Mouse (Mus musculus) midbrain, embryonic 14.5 days (tissue): ENCODE measurements around the gene Rpp25. TPM values are rescaled to one million over a fixed set of nuclear protein-coding genes. Genes with fewer than 3 reads are reported as not detected.

Source experiments
- ATAC-seq: fragments of 200-750 bp; cut with Nextera tagmentation; 2 replicates; pipeline ENCODE4 v1.8.0; 2017; ENCODE audit warnings: moderate number of reproducible peaks, moderate library complexity; ENCODE audit not compliant: low FRiP score, low TSS enrichment
- DNase-seq: peaks from one replicate; pipeline ENCODE4 v3.0.0-alpha.2; 2015
- H3K27ac ChIP-seq: fragments of 300-500 bp; sonication (generic); replicated peaks from 2 replicates; pipeline ENCODE4 v1.5.1; 2014; ENCODE audit warnings: mild to moderate bottlenecking, low read depth, low read length, moderate library complexity
- H3K27me3 ChIP-seq: fragments of 300-500 bp; sonication (generic); 2 replicates; pipeline ENCODE4 v1.6.1; 2014; ENCODE audit warnings: low read length, control low read depth, mixed read lengths; ENCODE audit not compliant: control insufficient read depth, insufficient read depth
- H3K36me3 ChIP-seq: fragments of 300-500 bp; sonication (generic); 2 replicates; pipeline ENCODE4 v1.6.1; 2014; ENCODE audit warnings: low read length, control low read depth; ENCODE audit not compliant: control insufficient read depth, insufficient read depth
- H3K4me1 ChIP-seq: fragments of 300-500 bp; sonication (generic); 2 replicates; pipeline ENCODE4 v1.6.1; 2014; ENCODE audit warnings: mild to moderate bottlenecking, antibody characterized with exemption, low read length, control low read depth; ENCODE audit not compliant: control insufficient read depth, insufficient read depth
- H3K4me2 ChIP-seq: fragments of 300-500 bp; sonication (generic); 2 replicates; pipeline ENCODE4 v1.6.1; 2014; ENCODE audit warnings: mild to moderate bottlenecking, low read length, moderate library complexity
- H3K4me3 ChIP-seq: fragments of 300-500 bp; sonication (generic); replicated peaks from 2 replicates; pipeline ENCODE4 v1.5.1; 2014; ENCODE audit warnings: low read depth, low read length
- H3K9ac ChIP-seq: fragments of 300-500 bp; sonication (generic); replicated peaks from 2 replicates; pipeline ENCODE4 v1.6.1; 2014; ENCODE audit warnings: mild to moderate bottlenecking, low read length, moderate library complexity
- H3K9me3 ChIP-seq: fragments of 300-500 bp; sonication (generic); 2 replicates; pipeline ENCODE4 v1.6.1; 2016; ENCODE audit warnings: low read length, control low read depth, mixed read lengths; ENCODE audit not compliant: control insufficient read depth
- WGBS: fragments of 180-500 bp; shearing (Covaris S2); extraction: QIAGEN DNeasy Blood & Tissue Kit; methylation state at CpG from one replicate; pipeline ENCODE4 v1.1.7; 2014; 5-methylcytosine and 5-hydroxymethylcytosine counted together
- polyA plus RNA-seq: library from polyadenylated mRNA; unstranded; fragments of >200 nt; fragmentation: Nextera tagmentation; extraction: Ambion mirVana; gene quantifications from 2 replicates; pipeline ENCODE4 v1.2.1, GENCODE M21; 2014

Gene Rpp25
- polyA plus RNA-seq, 1 experiment from 2014 or later, result 30.7 TPM

DNA sequence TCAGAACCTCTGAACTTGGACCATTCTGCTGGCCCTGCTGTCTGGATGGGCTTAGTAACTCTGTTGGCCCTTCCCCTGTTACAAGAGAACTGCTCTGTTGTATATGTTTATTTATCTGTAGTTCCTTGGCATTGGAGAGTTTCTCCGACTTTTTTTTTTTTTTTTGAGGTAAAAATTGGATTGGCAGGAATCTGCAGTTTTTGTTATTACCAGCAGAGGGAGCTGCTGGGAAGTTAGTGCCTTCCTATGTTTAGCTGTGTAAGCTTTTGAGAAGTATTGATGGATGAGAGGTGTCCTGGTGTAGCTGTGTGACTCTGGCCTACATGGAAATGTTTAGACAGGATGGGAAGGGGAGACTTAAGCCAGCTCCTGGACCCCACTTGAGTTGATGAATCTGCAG, 37.5 kb downstream of the Rpp25 start:
- Histone ChIP-seq H3K4me1 (peaks cover 11% of the 10 kb centered on the region), H3K27me3 (no peaks in the 10 kb centered on the region), H3K9ac (no peak overlapping the region), H3K4me3 (no peak overlapping the region), H3K9me3 (no peaks in the 10 kb centered on the region), H3K4me2 (no peak overlapping the region), H3K27ac (no peak overlapping the region), H3K36me3 (peaks cover 71% of the 10 kb centered on the region)
- 8% methylated on average over 1 of the region's 1 CpGs for WGBS
- DNase-seq (peak; percentile 87), ATAC-seq (no peak)

- no peak overlapping the region for H3K27ac ChIP-seq
- H3K4me2 ChIP-seq, result no peak overlapping the region
- peaks cover 95% of the 10 kb centered on the region for H3K36me3 ChIP-seq
- no peak overlapping the region for H3K9ac ChIP-seq
- WGBS, result 83% methylated on average over 3 of the region's 3 CpGs
- H3K4me3 ChIP-seq, result no peak overlapping the region
- no peak for ATAC-seq
- H3K27me3 ChIP-seq, result no peaks in the 10 kb centered on the region
- H3K9me3 ChIP-seq, result no peaks in the 10 kb centered on the region
- no peak for DNase-seq
- 0 out of 2 replicates have a peak, but pooled peaks cover under 1% of the 10 kb centered on the region for H3K4me1 ChIP-seq
Observed at GRCm38 (mm10) chr9:57543951-57544350, 40.1 kb downstream of the Rpp25 start.

- no peak overlapping the region for H3K27ac ChIP-seq
- H3K9ac ChIP-seq, result no peak overlapping the region
- ATAC-seq, result no peak
- no peak overlapping the region for H3K4me2 ChIP-seq
- H3K27me3 ChIP-seq, result no peaks in the 10 kb centered on the region
- H3K36me3 ChIP-seq, result peaks cover 85% of the 10 kb centered on the region
- no peak for DNase-seq
- H3K9me3 ChIP-seq, result no peaks in the 10 kb centered on the region
- H3K4me1 ChIP-seq, result peaks cover 6% of the 10 kb centered on the region; the same call in 1 of the 2 replicates
- 83% methylated on average over 5 of the region's 5 CpGs for WGBS
- no peak overlapping the region for H3K4me3 ChIP-seq
Observed at GRCm38 (mm10) chr9:57547287-57547686, 43.5 kb downstream of the Rpp25 start.

DNA sequence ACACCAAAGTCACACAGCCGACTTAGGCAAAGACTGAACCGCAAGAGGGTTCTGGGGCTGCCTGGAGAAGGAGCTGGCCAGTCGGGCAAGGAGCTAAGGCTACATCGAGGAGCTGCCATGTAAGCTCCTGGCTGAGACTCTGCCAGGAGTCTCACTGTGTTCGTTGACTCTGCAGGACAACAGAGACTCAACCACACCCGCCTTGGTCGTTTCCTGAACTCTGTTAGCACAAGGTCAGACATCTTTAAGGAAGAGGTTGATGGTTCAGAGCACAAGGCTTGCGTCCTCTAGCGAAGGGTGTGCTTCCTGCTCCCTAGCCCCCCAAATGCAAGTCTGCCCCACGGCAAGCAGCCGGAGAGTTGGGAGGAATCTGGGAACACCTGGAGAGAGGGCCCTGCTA, 44.0 kb downstream of the Rpp25 start:
- H3K36me3 ChIP-seq, result peaks cover 79% of the 10 kb centered on the region
- WGBS, result 94% methylated on average over 11 of the region's 11 CpGs

GRCm38 (mm10) chr9:57549186-57549585, 45.4 kb downstream of the Rpp25 start:
- Histone ChIP-seq H3K4me1 (peaks cover 6% of the 10 kb centered on the region; the same call in 1 of the 2 replicates), H3K9me3 (no peaks in the 10 kb centered on the region), H3K36me3 (peaks cover 66% of the 10 kb centered on the region), H3K4me2 (no peak overlapping the region), H3K9ac (no peak overlapping the region), H3K27me3 (no peaks in the 10 kb centered on the region), H3K27ac (no peak overlapping the region), H3K4me3 (no peak overlapping the region)
- WGBS, result 97% methylated on average over 4 of the region's 4 CpGs
- DNase-seq, result no peak
- ATAC-seq, result no peak

More for the DNA sequence above, 44.0 kb downstream of the Rpp25 start:
- Histone ChIP-seq H3K27ac (no peak overlapping the region), H3K4me3 (no peak overlapping the region), H3K9me3 (no peaks in the 10 kb centered on the region), H3K4me1 (peaks cover 6% of the 10 kb centered on the region; the same call in 1 of the 2 replicates), H3K27me3 (no peaks in the 10 kb centered on the region), H3K4me2 (no peak overlapping the region), H3K9ac (no peak overlapping the region)
- DNase-seq (no peak), ATAC-seq (no peak)

DNA sequence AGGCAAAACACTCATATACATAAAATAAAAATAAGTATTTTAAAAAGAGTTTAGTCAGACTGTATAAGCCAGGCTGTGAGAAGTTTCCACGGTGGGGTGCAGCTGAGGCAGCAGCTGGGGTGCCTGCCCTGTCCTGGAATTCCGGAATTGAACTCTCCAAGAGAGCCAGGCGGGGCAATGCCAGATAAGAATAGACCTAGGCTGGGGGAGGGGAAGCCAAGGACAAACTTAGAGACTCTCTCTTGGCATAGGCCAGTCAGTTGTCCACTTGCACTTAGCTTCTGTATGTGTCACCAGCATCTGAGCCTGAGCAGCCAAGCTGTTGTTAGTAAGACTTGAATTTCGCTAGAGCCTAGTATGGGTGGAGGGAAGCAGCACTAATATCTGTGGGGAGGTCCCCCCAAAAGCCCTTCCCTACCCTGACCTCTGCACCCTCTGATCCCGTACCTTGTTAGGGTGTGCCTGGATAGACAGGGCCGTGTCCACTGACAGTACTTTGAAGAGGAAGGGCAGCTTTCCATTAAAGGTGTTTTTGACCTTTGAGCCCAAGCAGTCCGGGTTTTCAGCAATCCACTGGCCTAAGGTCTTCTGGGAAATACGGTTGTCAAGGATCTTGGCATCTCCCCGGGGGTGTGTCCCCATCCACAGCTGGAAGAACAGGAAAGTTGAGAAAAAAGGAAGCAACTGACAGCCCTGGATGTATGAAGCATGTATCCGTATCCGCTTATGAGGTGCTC, 46.5 kb downstream of the Rpp25 start:
- DNase-seq (no peak), ATAC-seq (no peak)
- Histone ChIP-seq H3K9ac (no peak overlapping the region), H3K4me2 (no peak overlapping the region), H3K9me3 (no peaks in the 10 kb centered on the region), H3K27ac (no peak overlapping the region), H3K4me1 (peaks cover 6% of the 10 kb centered on the region; the same call in 1 of the 2 replicates), H3K27me3 (no peaks in the 10 kb centered on the region), H3K4me3 (no peak overlapping the region), H3K36me3 (peaks cover 55% of the 10 kb centered on the region)
- 91% methylated on average over 11 of the region's 11 CpGs for WGBS

- H3K36me3 ChIP-seq, result peaks cover 35% of the 10 kb centered on the region
- ATAC-seq (peak; percentile 46; the same call in 1 of the 2 replicates), DNase-seq (peak; percentile 91)
- H3K27me3 ChIP-seq, result no peaks in the 10 kb centered on the region
- H3K4me1 ChIP-seq, result peaks cover 6% of the 10 kb centered on the region; the same call in 1 of the 2 replicates
- H3K4me3 ChIP-seq, result peak within 1 kb of the TSS; percentile 49
- peak within 1 kb of the TSS; percentile 60 for H3K4me2 ChIP-seq
- H3K27ac ChIP-seq, result no peak within 1 kb of the TSS
- WGBS, result under 1% methylated on average over 28 of the region's 28 CpGs
- no peaks in the 10 kb centered on the region for H3K9me3 ChIP-seq
- H3K9ac ChIP-seq, result peak within 1 kb of the TSS; percentile 49
Observed at GRCm38 (mm10) chr9:57552139-57552887, 48.5 kb downstream of the Rpp25 start, which contains the start of gene Mpi. Gene Mpi, minus strand, starts transcription at chr9:57552763.

- no peak for ATAC-seq
- no peak for DNase-seq
- Histone ChIP-seq H3K27ac (no peak overlapping the region), H3K9me3 (no peaks in the 10 kb centered on the region), H3K9ac (no peak overlapping the region), H3K36me3 (peaks cover 27% of the 10 kb centered on the region), H3K4me3 (no peak overlapping the region), H3K4me2 (no peak overlapping the region), H3K4me1 (peaks cover 6% of the 10 kb centered on the region; the same call in 1 of the 2 replicates), H3K27me3 (no peaks in the 10 kb centered on the region)
- WGBS, result 65% methylated on average over 11 of the region's 11 CpGs
Observed at GRCm38 (mm10) chr9:57553119-57553518, 49.3 kb downstream of the Rpp25 start.
